In the genomic region with DNA sequence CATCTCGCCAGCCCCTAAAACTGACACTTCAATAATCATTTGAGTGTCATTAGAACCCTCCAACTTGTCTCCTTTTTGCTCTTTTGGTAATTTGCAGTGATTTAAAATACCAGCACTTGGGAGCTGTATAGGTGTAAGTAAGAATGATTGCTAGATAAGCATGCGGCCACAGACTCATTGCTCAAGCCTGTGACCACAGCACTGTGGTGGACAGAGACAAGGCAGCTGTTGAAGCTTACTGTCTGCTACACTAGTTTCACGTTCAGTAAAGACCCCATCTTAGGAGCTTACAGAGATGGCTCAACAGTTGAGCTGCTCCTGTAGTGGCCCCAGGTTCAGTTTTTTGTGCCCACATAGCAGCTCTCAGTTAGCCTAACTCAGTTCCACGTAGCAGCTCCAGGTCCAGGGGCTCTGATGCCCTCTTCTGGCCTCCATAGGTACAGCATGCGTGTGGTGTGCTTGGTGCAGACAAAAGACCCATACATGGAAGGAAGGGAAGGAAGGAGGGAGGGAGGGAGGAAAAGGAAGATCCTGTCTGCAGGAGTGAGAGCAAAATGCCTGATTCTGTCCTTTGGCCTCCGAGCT, we compare ENCODE assay signal across 8 mouse cellular contexts. TPM values are rescaled to one million over a fixed set of nuclear protein-coding genes. Genes with fewer than 3 reads are reported as not detected.
A peak's percentile ranks its signal among the peaks of the same experiment; 100 is the strongest.
DNase-seq lines count a peak whose midpoint lies in the region; ATAC-seq lines count a peak whose summit lies in the region.

No protein-coding gene starts in this region.

- no peak overlapping the region for H3K9ac ChIP-seq in forebrain, embryonic 14.5 days (ENCODE audit: low read length)
- no peak overlapping the region for H3K9ac ChIP-seq in hindbrain, embryonic 14.5 days
- no peak overlapping the region for H3K9ac ChIP-seq in midbrain, embryonic 15.5 days
- H3K9ac ChIP-seq in stomach, embryonic 14.5 days (replicated peaks; ENCODE audit: low read depth, low read length), result no peak overlapping the region

- no peaks in the 10 kb centered on the region for H3K9me3 ChIP-seq in forebrain, embryonic 14.5 days (replicated peaks; ENCODE audit: control insufficient read depth, low read length)
- H3K9me3 ChIP-seq in hindbrain, embryonic 14.5 days (ENCODE audit: control insufficient read depth, low read length), result no peaks in the 10 kb centered on the region
- no peaks in the 10 kb centered on the region for H3K9me3 ChIP-seq in limb, embryonic 10.5 days (replicated peaks)
- H3K9me3 ChIP-seq in midbrain, embryonic 15.5 days, result no peaks in the 10 kb centered on the region
- H3K9me3 ChIP-seq in stomach, embryonic 14.5 days (ENCODE audit: control insufficient read depth, low read depth, low read length), result no peaks in the 10 kb centered on the region

- no peaks in the 10 kb centered on the region for H3K27me3 ChIP-seq in forebrain, embryonic 14.5 days (replicated peaks; ENCODE audit: control insufficient read depth, insufficient read depth, low read length)
- no peaks in the 10 kb centered on the region for H3K27me3 ChIP-seq in hindbrain, embryonic 14.5 days (ENCODE audit: control insufficient read depth, insufficient read depth, low read length)
- H3K27me3 ChIP-seq in limb, embryonic 10.5 days (ENCODE audit: low read depth, poor library complexity, severe bottlenecking), result no peaks in the 10 kb centered on the region
- no peaks in the 10 kb centered on the region for H3K27me3 ChIP-seq in midbrain, embryonic 15.5 days (replicated peaks)
- no peaks in the 10 kb centered on the region for H3K27me3 ChIP-seq in stomach, embryonic 14.5 days (ENCODE audit: control insufficient read depth, insufficient read depth, low read length)

- H3K4me2 ChIP-seq in forebrain, embryonic 14.5 days (ENCODE audit: low read length), result no peak overlapping the region
- no peak overlapping the region for H3K4me2 ChIP-seq in hindbrain, embryonic 14.5 days (replicated peaks)
- no peak overlapping the region for H3K4me2 ChIP-seq in midbrain, embryonic 15.5 days
- no peak overlapping the region for H3K4me2 ChIP-seq in stomach, embryonic 14.5 days (replicated peaks; ENCODE audit: low read depth, low read length)

- peak; percentile 43 for DNase-seq in urinary bladder, postnatal 25 days (ENCODE audit: low spot score)
- no peak for DNase-seq in urinary bladder, adult 18-20 months (ENCODE audit: low spot score in 2 of 2)
- peak; percentile 68 to 71 for DNase-seq in cerebellum, adult 18-20 months
- peak; percentile 84 for DNase-seq in forebrain, embryonic 14.5 days (ENCODE audit: low spot score)
- DNase-seq in hindbrain, embryonic 14.5 days (ENCODE audit: low spot score), result peak; percentile 77
- DNase-seq in limb, embryonic 10.5 days (ENCODE audit: low spot score), result peak; percentile 71

- no peak overlapping the region for H3K4me3 ChIP-seq in forebrain, embryonic 14.5 days (ENCODE audit: low read depth, low read length)
- H3K4me3 ChIP-seq in hindbrain, embryonic 14.5 days (replicated peaks; ENCODE audit: low read length), result no peak overlapping the region
- H3K4me3 ChIP-seq in limb, embryonic 10.5 days, result no peak overlapping the region
- no peak overlapping the region for H3K4me3 ChIP-seq in midbrain, embryonic 15.5 days
- no peak overlapping the region for H3K4me3 ChIP-seq in stomach, embryonic 14.5 days (ENCODE audit: low read depth, low read length)

- H3K27ac ChIP-seq in forebrain, embryonic 14.5 days (ENCODE audit: low read depth, low read length), result no peak overlapping the region
- no peak overlapping the region for H3K27ac ChIP-seq in hindbrain, embryonic 14.5 days
- H3K27ac ChIP-seq in limb, embryonic 10.5 days, result no peak overlapping the region; the same call in 1 of the 2 replicates
- 0 out of 2 replicates have a peak overlapping the region, but pooled peaks have one; percentile 27 for H3K27ac ChIP-seq in midbrain, embryonic 15.5 days
- no peak overlapping the region for H3K27ac ChIP-seq in stomach, embryonic 14.5 days (ENCODE audit: low read length)

- 59% methylated on average over 6 of the region's 6 CpGs for WGBS in forebrain, embryonic 14.5 days
- 54% methylated on average over 6 of the region's 6 CpGs for WGBS in hindbrain, embryonic 14.5 days
- WGBS in limb, embryonic 10.5 days, result 64% methylated on average over 6 of the region's 6 CpGs
- WGBS in midbrain, embryonic 15.5 days, result 55% methylated on average over 6 of the region's 6 CpGs
- 56% methylated on average over 6 of the region's 6 CpGs for WGBS in stomach, embryonic 14.5 days

- ATAC-seq in forebrain, embryonic 14.5 days, result peak; percentile 72
- ATAC-seq in hindbrain, embryonic 14.5 days (ENCODE audit: low FRiP score), result peak; percentile 51; the same call in 1 of the 2 replicates
- peak; percentile 63 for ATAC-seq in midbrain, embryonic 15.5 days (replicated peaks)
- peak; percentile 67; the same call in 1 of the 2 replicates for ATAC-seq in stomach, embryonic 14.5 days (ENCODE audit: insufficient number of reproducible peaks, insufficient read depth, low FRiP score, low read depth)

- peaks cover 83% of the 10 kb centered on the region for H3K36me3 ChIP-seq in forebrain, embryonic 14.5 days (ENCODE audit: control insufficient read depth, insufficient read depth, low read length)
- H3K36me3 ChIP-seq in hindbrain, embryonic 14.5 days (replicated peaks; ENCODE audit: control insufficient read depth, insufficient read depth), result peaks cover 93% of the 10 kb centered on the region
- H3K36me3 ChIP-seq in limb, embryonic 10.5 days, result peaks cover 98% of the 10 kb centered on the region
- peaks cover 44% of the 10 kb centered on the region for H3K36me3 ChIP-seq in midbrain, embryonic 15.5 days (replicated peaks)
- peaks cover 58% of the 10 kb centered on the region for H3K36me3 ChIP-seq in stomach, embryonic 14.5 days (ENCODE audit: control insufficient read depth, insufficient read depth, low read length)

- no peaks in the 10 kb centered on the region for H3K4me1 ChIP-seq in forebrain, embryonic 14.5 days (ENCODE audit: control insufficient read depth, insufficient read depth, low read length)
- H3K4me1 ChIP-seq in hindbrain, embryonic 14.5 days (replicated peaks; ENCODE audit: control insufficient read depth, insufficient read depth, low read length), result no peaks in the 10 kb centered on the region
- H3K4me1 ChIP-seq in limb, embryonic 10.5 days, result no peaks in the 10 kb centered on the region
- no peaks in the 10 kb centered on the region for H3K4me1 ChIP-seq in midbrain, embryonic 15.5 days
- no peaks in the 10 kb centered on the region for H3K4me1 ChIP-seq in stomach, embryonic 14.5 days (ENCODE audit: control insufficient read depth, insufficient read depth, low read length)

RNA-seq across cellular contexts. Expression of gene Ckb, which starts 24.0 kb away (rescaled TPM):
- polyA plus RNA-seq in forebrain, embryonic 14.5 days (2014; fragmentation: Nextera tagmentation; extraction: Ambion mirVana), result 1,532 and 1,552 TPM in 2 replicates
- polyA plus RNA-seq in hindbrain, embryonic 14.5 days (2014; fragmentation: Nextera tagmentation; extraction: Ambion mirVana), result 1,434 and 1,576 TPM in 2 replicates
- 46.5 and 55.9 TPM in 2 replicates for polyA plus RNA-seq in limb, embryonic 10.5 days (2016; fragmentation: Nextera tagmentation; extraction: Ambion mirVana)
- 1,376 and 1,480 TPM in 2 replicates for polyA plus RNA-seq in midbrain, embryonic 15.5 days (2015; fragmentation: Nextera tagmentation; extraction: Ambion mirVana)
- polyA plus RNA-seq in stomach, embryonic 14.5 days (2014; fragmentation: Nextera tagmentation; extraction: Ambion mirVana), result 548 and 555 TPM in 2 replicates

RNA-seq across cellular contexts. Expression of gene Trmt61a, which starts 29.8 kb away (rescaled TPM):
- 5.8 and 7.8 TPM in 2 replicates for polyA plus RNA-seq in forebrain, embryonic 14.5 days (2014; fragmentation: Nextera tagmentation; extraction: Ambion mirVana)
- 6.1 and 7.2 TPM in 2 replicates for polyA plus RNA-seq in hindbrain, embryonic 14.5 days (2014; fragmentation: Nextera tagmentation; extraction: Ambion mirVana)
- 18.2 and 21.0 TPM in 2 replicates for polyA plus RNA-seq in limb, embryonic 10.5 days (2016; fragmentation: Nextera tagmentation; extraction: Ambion mirVana)
- 10.4 and 11.9 TPM in 2 replicates for polyA plus RNA-seq in midbrain, embryonic 15.5 days (2015; fragmentation: Nextera tagmentation; extraction: Ambion mirVana)
- polyA plus RNA-seq in stomach, embryonic 14.5 days (2014; fragmentation: Nextera tagmentation; extraction: Ambion mirVana), result 7.8 and 9.2 TPM in 2 replicates

Comparison
In these comparisons a context has a peak if more than half of its experiments do, and no peak if none do; other contexts are left out.
1. DNase-seq: peak in urinary bladder, postnatal 25 days (single experiment), cerebellum, adult 18-20 months (2 of 2), forebrain, embryonic 14.5 days (single experiment), hindbrain, embryonic 14.5 days (single experiment) and limb, embryonic 10.5 days (single experiment); none in urinary bladder, adult 18-20 months (0 of 2).
2. Peak in every context shown above with its lines, with median percentiles within 50 percentile points of each other: ATAC-seq.